Mouse (Mus musculus): ENCODE results near the gene Prkg1.
"Not testable (repeated sequence)": the region's sequence is repeated elsewhere in the genome, so short reads cannot be mapped to it uniquely, and the experiment has no call there.

Prkg1 gene

DNA sequence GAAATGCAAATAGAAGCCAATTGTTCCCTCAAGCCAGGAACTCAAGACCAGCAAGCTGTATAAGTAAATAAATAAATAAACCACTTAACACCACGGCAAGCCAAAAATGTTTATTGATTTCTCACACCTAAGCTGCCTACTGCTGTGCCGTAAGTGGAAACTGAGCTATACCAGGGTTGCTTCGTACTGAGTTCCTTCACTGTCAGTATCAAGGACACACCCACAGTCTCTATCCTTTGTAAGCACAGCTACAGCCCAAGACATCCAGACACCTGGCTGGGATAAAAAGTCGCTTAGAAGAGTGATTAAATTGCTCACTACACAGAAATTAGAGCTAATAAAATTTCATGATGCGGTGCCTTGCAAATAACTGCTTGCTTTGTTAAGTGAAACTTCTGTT is 434.9 kb downstream of the Prkg1 start:
- in situ Hi-C loops (cut with MseI, MboI) = no loop called here

DNA sequence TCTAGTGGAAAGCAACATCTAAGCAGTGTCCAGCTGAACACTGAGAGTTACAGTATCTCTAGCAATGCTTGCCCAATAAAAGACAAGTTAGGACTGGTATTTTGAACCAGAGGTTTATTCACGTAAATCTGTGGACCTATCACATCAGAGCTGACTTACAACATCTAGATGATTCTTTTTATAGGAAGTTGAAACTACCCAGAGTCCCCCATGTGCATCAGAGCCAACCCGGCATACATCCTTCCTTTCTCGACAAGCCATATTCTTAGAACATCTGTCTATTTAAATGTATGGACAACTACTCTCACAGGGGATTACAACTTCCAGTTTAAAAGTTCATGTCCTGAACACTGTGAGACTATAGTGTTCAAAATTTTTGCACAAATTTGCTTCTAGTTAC is 460.1 kb downstream of the Prkg1 start:
- in situ Hi-C loops (cut with MseI, MboI) = no loop called here

DNA sequence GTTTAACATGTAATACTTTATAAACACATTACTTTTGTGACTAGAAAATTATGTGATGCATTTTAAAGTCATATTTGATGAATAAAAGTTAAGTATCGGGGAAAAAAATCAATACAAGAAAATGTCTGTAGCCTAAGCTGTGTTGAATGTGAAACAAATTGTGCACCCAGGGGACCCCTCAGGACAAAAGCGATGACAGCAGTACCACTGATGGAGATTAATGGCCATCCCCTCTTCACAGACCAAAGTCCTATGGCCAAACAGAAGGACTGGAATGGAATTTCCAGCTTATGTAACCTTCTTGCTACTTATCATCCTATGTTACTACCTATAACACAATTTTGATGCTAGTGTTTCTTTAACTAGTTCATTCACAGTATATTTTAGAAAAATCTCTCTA is 473.6 kb downstream of the Prkg1 start:
- in situ Hi-C loops (cut with MseI, MboI) = no loop called here

DNA sequence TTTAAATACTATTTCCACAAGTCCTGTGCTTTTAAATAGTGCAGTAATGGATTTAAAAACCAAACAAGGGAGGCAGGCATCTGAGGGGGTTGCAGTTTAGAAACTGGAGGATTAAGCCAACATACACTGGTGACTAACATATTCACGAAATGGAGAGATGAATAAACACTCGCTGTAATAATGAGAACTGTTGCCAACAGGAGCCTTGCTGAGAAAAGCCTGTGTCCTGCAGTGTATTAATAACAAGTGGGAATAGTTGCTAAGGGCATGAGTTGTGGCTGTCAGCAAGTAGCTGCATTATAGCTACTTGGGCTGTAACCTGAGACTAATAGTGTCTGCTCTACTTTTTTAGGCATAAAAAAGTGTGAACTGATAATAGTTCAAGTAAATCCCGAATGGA is 480.3 kb downstream of the Prkg1 start:
- in situ Hi-C loops (cut with MseI, MboI) = no loop called here

DNA sequence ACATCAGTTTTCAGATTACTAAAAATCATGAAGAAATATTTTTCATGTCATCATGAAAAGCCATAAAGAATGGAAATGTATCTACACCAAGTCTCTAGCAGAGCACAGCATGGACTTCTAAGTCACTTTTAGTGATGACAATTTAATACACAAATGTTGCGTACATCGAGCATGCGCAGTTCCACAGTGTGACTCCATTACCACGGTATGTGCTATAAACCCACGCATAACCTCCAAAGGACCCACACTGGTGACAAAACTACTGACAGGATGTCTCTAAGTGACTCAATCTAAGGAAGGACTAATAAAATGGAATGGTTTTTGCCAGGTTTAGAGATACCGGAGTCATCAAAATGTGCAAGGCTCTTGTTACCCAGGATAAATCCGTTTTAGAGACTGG is 480.7 kb downstream of the Prkg1 start:
- in situ Hi-C loops (cut with MseI, MboI) = no loop called here

DNA sequence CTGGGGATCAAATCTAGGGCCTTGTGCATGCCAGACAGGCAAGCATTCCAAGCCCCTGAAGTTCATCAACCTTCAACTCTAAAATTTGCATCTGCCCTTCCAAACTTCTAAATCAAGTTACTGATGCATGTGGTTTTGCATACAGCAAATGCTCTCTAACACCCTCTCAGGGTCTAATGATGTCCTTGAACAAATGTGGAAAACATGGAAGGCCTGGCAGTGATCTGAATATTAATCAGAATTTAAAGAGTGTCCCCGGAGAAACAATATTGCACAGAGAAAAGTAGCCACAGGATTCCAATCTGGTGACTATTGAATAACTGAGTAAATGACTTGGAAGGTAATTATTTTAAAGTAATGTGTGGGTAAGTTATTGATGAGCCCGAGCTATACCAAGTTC is 481.2 kb downstream of the Prkg1 start:
- in situ Hi-C loops (cut with MseI, MboI) = no loop called here

DNA sequence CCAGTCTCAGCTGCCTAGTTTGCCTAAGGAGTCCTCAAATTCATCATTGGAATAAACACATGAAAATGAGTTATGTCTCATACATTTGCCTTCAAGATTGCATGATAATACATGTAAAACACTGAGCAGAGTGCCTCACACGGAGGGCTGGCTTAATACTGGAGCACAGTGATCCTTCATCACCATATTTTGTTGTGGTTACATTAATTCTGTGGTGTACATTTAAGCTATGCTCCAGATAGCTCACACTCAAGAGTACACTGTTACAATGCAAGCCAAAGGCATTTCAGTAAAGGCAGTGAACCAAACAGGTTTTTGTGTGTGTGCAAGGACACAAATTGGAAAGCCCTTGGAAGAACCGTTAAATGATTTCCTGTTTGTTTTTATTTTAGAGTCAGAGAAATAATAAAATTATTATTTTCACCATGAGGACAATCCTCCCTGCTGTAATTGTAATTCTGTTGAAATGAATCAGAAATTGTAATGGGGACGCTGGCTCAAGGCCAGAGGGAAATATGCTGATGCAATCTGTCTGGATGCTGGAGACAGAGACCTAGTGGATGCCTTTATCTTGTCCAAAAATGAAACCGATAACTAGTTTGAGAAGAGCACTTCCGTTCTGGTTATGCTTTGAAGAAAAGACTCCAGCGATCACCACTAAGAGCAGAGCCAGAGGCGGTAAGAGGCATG is 484.9 kb downstream of the Prkg1 start:
- in situ Hi-C loops (cut with MseI, MboI) = no loop called here

DNA sequence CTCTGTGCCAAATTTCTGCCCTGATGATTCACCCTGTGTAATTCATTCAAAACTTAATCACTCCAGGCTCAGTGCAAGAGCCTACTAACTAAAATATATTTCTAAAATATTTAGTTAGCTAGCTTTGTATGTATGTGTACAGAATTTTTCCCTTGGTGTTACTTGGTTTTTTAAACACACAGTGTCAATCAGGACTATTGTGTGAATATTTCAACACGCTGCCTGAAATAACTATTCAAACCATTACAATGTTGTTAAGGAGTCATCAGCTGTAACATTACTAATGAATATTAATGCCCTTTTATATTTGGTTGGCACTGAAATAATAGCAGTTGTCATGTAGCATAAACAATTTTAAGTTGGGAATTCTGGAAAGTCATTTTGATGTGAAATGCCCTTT is 502.4 kb downstream of the Prkg1 start:
- in situ Hi-C loops (cut with MseI, MboI) = no loop called here

DNA sequence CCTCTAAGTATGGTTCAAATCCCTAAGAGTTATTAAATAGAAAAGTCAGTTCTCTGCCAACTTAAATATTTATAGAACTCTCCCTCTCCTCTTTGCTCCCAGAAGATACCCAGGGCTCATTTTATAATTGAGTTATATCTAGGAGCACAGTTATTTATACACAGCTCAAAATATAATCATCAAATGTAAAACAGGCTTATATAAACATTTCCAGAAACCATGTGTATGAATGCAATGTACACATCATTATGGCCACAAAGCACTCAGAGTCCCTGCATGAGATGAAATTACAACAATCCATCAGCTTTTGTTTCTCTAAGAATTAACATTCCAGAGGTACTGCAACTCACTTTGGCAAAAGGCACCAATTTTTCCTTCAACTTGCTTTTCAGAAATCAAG is 504.3 kb downstream of the Prkg1 start:
- in situ Hi-C loops (cut with MseI, MboI) = no loop called here

DNA sequence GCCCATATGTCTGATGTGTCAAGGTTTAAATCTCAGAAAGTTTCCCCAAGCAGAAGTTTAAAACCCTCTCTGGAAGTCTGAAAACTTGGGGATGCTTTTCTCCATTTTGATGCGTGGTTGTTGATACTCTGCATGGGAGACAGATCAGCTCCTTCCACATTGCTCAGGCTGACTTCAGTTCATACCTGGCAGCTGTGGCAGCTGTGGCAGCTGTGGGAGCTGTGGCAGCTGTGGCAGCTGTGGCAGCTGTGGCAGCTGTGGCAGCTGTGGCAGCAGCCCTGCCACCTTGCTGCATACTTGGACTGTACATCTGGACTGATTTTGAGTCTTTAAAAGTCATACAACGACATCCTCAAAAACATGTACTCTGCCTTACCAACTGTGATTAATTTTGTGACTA is 509.1 kb downstream of the Prkg1 start:
- in situ Hi-C loops (cut with MseI, MboI) = no loop called here

DNA sequence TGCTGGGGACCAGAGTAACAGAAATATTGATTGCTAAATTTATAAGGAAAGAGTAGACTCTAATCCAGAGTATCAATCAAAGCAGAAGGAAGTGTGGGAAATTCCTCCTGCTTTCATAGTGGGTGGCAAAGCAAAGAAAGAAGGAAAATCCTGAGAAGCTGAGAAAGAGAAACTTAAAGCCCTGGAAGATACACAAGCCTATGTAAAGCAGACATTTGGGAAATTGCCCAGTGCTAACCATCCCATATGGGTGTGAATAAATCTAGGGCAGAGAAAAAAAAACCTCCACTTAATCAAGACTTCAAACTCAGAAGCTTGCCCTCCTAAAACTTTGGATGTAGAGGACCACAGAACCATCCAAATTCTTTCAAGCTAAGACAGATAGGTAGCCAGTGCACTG is 532.4 kb downstream of the Prkg1 start:
- in situ Hi-C loops (cut with MseI, MboI) = no loop called here

DNA sequence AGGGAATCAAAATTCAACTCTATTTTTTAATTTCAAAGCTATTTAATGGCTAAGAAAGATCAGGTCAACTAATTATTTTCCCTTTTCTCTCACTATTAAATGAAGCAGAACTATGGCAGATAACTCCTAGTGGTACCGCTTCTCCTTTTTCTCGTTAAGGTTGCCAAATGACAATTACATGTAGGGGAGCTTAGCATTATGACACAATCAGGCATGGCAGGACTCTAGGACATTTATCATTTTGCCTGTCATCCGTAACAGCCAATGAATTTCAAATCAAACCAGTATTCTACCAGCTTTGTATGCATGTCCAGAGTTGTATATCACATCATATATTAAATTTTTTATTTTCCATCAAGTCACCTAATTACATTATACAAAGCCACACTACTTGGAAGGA is 536.4 kb downstream of the Prkg1 start:
- in situ Hi-C loops (cut with MseI, MboI) = no loop called here

DNA sequence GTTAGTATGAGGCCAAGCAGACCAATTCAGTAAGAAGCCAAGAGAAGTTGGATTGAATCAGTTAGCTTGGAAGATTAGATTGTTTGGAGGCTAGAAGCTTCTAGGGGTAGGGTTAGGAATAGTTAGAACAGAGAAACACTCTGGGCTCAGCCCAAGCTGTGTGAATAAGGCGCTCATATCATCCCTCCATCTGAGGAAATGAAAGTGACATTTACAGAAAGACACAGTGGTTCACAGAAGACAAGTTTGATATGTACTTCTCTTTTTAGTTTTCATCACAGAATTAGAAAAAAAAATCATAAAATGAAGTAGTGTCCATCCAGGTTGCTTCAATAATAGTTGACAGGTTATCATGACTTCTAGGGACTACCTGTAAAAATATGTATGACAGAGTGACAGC is 541.4 kb downstream of the Prkg1 start:
- in situ Hi-C loops (cut with MseI, MboI) = no loop called here

DNA sequence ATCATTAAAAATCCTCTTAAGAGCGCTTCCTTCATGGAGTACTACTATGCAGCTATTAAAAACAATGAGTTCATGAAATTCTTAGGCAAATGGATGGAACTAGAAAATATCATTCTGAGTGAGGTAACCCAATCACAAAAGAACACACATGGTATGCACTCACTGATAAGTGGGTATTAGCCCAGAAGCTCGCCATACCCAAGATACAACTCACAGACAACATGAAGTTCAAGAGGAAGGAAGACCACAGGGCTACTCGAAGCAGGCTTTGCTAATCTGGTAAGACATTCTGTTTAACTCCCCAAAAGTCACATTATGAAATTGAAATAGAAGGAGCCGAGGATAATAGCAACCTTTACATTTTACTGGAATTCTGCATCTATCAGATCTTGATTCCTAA is 545.6 kb downstream of the Prkg1 start:
- in situ Hi-C loops (cut with MseI, MboI) = not testable (repeated sequence)

DNA sequence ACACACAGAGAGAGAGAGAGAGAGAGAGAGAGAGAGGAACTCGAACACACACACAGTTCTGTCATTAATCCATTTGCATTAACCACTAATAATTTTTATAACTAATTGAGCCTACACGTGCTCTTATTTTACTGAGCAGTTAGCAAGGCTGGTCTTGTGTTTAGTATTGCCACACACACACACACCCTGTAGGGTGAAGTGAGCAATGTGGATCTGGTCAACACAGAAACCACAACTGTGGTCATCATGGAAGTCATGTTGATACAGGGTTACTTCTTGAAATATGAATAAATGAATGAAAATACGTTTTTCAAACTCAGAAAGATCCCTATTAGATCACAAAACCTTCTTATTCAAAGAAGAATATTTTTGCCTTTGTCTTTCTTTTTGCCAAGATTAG is 554.0 kb downstream of the Prkg1 start:
- in situ Hi-C loops (cut with MseI, MboI) = no loop called here

DNA sequence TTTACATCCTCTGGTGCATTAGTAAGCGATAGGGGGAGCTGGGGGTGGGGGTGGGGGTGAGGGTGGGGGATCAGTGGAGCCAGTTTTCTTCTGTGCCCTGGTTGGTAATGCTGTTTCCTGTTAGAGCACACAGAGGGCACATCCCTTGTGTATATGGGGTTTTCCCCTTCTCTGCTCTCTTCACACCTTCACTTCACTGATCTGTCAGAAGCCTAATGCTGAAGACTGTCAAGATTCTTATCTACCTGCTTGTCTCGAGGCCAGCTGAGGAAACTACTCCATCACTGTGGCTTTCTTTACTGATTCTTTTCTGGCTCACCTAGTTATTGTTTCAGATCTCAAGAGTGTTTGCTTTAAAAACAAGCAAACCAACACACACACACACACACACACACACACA is 554.4 kb downstream of the Prkg1 start:
- in situ Hi-C loops (cut with MseI, MboI) = no loop called here

DNA sequence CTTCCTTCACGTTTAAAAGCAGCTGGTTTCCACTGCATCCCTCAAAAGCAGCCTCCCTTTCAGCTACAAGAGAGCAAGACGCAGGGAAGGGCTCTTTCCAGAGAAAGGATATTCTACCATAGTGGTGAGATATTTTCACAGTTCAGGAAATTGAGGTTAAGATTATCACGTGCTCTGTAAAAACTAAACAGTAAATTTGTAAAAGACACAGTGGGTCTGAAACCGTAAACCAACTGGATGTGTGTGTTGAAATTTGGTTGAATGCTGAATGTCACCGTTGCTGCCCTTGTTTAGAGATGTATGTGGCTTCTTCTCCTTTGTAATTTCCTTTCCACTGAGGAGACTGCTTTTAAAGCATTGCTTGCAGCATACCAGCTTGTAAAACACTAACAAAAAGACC is 565.2 kb downstream of the Prkg1 start:
- in situ Hi-C loops (cut with MseI, MboI) = no loop called here

DNA sequence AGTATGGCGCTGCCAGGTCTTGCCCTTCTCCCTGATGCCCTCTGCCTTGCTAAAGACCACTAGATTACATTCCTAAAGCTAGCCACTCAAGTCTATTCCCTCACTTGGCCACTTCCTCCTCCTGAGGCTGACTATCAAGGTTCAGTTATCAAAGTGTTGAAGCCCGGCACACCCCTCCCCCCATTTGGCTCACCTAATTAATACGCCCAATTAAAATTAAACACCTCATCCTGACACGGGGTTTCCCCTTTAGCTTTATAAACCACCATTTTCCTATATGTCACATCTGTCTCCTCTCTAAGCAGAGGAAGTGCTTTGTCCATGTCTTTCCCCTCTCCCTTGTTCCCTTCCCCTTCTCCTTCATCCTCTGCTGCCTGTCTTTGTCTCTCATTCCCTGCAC is 566.4 kb downstream of the Prkg1 start:
- in situ Hi-C loops (cut with MseI, MboI) = no loop called here

DNA sequence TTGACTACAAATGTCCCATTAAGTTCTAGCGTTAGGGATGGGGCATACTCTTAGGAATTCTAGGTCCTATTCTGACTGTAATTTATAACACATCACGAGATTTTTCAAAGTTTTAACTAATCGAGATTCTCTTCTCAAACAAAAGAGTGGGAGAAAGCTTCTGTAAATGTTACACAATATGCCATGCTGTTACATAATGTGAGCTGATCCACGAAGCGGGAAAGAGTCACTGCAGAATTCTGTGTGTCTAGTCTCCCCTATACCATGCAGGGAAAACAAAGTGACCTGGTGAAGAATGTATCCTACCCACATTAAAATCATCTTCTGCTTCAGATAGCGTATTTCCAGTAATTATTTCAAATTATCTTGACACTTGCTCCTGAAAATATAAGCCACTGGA is 567.8 kb downstream of the Prkg1 start:
- in situ Hi-C loops (cut with MseI, MboI) = no loop called here

DNA sequence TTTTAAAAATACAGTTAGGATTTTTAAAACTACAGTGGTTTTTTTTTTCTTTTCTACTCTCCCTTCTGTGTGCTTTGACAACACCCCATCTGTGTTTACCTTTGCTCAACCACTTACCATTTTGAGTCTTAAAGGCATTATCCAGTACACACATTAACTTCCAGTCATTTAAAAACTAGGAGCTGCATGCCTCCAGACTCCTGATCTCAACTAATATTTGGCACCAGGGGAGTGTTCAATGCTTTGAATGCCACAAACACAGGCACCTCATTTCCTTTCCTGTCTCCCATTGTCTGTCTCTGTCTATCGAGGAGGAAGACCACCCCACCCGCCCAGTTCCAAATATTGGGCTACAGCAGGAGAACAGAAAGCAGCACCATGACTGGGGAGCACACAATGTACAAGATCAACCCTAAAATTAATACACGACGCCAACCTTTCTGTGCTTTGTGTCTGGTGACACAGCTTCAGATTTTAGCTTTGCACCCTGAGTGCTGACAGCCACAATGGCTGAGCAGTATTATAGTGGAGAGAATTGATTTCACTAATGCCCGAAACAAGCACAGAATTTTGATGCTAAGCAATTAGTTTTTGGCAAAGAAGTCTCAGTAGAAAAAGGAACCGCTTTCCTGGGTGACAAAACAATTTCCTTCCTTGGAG is 576.1 kb downstream of the Prkg1 start:
- in situ Hi-C loops (cut with MseI, MboI) = no loop called here

DNA sequence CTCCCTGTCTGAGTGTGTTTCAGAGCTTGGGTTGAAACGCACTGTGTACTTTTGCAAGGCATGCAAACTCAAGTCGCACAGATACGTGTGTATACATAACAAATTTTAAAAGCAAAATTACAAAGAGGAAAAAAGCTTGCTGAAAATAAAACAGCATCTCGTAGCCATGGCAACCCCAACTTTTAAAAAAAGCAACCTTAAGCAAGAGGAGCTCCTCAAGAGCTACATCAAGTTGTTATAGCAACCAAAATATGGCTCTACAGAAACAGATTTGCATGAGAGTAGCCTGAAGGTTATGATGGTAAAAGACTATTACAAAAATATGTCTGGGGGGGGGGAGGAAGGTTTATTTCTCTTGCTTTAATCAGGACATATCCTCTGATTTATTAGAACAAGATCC is 584.1 kb downstream of the Prkg1 start:
- in situ Hi-C loops (cut with MseI, MboI) = no loop called here

DNA sequence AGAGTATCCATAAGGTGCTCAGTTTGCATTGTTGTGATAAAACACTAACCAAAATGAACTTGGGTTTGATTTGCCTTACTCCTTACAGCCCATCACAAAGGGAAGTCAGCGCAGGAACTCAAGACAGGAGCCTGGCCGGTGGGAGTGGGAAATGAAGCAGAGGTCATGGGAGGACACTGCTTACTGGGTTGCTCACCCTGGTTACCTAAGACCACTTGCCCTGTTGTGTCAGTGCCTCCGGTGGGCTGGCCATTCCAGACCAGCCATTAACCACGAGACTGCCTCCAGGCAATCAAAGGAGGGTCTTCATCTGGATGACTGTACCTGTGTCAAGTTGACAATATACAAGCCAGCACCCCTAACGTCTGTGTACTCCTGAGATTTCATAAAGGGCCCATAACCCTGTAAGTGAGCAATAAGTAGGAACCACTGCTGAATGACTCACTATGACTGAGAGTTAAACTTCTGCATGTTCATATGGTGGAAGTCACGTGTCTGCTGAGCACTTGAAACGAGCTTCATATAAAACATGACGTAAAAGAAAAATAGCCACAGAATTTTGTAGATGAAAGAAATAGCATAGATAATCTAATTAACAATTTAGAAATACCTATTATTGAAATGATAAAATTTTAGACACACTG is 587.4 kb downstream of the Prkg1 start:
- in situ Hi-C loops (cut with MseI, MboI) = no loop called here

DNA sequence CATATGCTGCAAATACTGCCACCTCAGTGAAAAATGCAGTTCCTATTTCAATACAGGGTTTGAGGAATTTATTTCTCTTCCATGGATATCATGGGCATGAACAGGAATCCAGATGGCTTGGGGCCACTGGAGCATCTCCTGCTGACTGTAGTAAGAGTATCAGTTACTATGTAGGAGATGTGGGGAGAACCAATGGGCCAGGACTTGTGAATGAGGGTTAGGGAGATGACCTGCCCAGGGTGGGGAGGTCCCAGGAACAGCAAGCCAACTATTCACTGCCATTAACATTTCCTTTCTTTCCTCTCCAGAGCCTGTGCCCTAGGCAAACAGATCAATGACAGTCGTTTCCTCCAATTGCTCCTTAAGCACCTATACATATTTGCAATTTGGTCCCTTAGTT is 593.8 kb downstream of the Prkg1 start:
- in situ Hi-C loops (cut with MseI, MboI) = no loop called here
